Mouse (Mus musculus): Measurements from ENCODE around the gene Dnah6. TPM values are rescaled to one million over a fixed set of nuclear protein-coding genes. Genes with fewer than 3 reads are reported as not detected.

The Dnah6 gene
- polyA plus RNA-seq, 1 experiment from 2014 or later: 0.09 TPM

DNA sequence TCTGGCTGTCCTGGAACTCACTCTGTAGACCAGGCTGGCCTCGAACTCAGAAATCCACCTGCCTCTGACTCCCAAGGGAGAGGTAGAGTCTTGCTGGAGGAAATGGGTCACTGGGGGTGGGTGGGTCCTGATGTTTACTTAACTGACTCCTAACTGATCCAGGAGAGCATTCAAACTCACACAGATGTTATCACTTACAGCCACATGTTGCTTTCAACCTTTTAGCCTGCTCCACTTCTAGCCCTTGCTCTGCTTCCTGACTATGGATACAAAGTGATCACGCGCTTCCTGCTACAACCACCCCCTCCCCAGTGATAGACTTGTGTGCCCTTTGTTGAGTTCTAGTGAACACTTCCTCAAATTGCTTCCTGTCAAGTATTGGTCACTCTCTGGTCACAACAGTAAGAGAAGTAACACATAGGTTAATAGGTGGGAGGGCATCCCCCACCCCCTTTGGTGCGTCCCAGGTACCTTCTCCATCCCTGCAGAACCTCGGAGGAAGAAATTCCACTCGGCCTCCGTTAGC lies 161.8 kb downstream of the Dnah6 start:
- Histone ChIP-seq H3K27me3 (replicated peaks) (no peaks in the 10 kb centered on the region), H3K36me3 (no peaks in the 10 kb centered on the region), H3K9ac (replicated peaks) (no peak overlapping the region), H3K9me3 (replicated peaks) (no peaks in the 10 kb centered on the region), H3K27ac (replicated peaks) (no peak overlapping the region), H3K4me1 (no peaks in the 10 kb centered on the region), H3K4me2 (no peak overlapping the region), H3K4me3 (replicated peaks) (no peak overlapping the region)
- WGBS: 90% methylated on average over 7 of the region's 7 CpGs
- ATAC-seq (ENCODE audit: low FRiP score): no peak

DNA sequence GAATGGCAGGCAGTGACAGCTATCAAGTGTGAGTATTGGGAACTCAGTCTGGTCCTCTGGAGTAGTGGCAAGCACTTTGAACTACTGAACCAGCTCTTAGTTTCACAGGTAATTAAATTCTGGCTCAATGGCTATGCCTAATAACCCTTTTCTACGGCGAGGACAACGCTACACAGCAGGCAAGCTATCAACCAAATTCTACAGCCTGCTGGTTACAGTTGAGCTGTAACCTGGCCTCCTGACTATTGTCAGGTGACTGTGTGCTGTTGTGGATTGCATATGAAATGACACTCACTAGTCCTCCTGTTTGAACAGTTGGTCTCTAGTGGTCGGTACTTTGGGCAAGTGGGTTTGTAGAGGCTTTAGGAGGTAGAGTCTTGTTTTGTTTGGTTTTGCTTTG lies 162.3 kb downstream of the Dnah6 start:
- H3K4me1 ChIP-seq: no peaks in the 10 kb centered on the region
- H3K9ac ChIP-seq (replicated peaks): no peak overlapping the region
- WGBS: 68% methylated on average over 4 of the region's 4 CpGs
- no peaks in the 10 kb centered on the region for H3K27me3 ChIP-seq (replicated peaks)
- H3K9me3 ChIP-seq (replicated peaks): no peaks in the 10 kb centered on the region
- H3K4me3 ChIP-seq (replicated peaks): no peak overlapping the region
- no peak overlapping the region for H3K27ac ChIP-seq (replicated peaks)
- H3K36me3 ChIP-seq: no peaks in the 10 kb centered on the region
- no peak overlapping the region for H3K4me2 ChIP-seq
- no peak for ATAC-seq (ENCODE audit: low FRiP score)

DNA sequence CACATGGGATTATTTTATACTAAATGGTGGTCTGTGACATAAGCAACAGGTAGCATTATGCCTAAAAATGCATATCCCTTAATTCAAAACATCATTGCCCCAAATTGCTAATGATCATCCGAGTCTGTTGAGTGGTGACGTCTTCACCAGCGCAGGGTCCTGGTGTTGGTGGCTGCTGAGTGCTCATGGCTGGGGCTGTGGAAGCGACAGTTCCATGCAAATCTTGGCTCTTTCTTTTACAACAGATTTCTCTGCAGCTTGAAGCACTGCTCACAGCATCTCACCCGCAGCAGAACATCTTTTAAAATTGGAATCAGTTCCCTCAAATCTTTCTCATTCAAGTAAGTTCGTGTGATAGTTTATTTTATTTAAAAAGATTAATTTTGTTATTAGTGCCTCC lies 166.1 kb downstream of the Dnah6 start:
- Histone ChIP-seq H3K27me3 (replicated peaks) (no peaks in the 10 kb centered on the region), H3K9ac (replicated peaks) (no peak overlapping the region), H3K27ac (replicated peaks) (no peak overlapping the region), H3K4me1 (no peaks in the 10 kb centered on the region), H3K9me3 (replicated peaks) (no peaks in the 10 kb centered on the region), H3K36me3 (no peaks in the 10 kb centered on the region), H3K4me2 (no peak overlapping the region), H3K4me3 (replicated peaks) (no peak overlapping the region)
- ATAC-seq (ENCODE audit: low FRiP score): no peak
- 95% methylated on average over 6 of the region's 6 CpGs for WGBS

DNA sequence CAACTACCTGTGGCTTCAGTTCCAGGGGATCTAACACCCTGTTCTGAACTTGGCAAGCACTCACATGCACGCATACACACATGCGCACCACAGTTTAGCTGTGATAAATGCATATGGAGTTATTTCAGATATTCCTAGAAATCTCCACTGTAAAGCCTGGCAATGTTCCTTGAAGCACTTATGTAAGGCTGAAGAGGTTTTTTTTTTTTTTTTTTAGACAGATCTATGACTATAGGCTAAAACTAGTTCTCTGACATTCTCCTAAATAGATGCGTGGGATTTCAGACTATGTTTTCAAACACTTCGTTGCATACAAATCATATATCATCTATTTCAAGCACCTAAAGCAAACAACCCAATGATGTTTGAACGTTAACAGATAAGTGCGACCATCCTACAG lies 166.6 kb downstream of the Dnah6 start:
- Histone ChIP-seq H3K4me3 (replicated peaks) (no peak overlapping the region), H3K9ac (replicated peaks) (no peak overlapping the region), H3K4me1 (no peaks in the 10 kb centered on the region), H3K36me3 (no peaks in the 10 kb centered on the region), H3K4me2 (no peak overlapping the region), H3K27me3 (replicated peaks) (no peaks in the 10 kb centered on the region), H3K27ac (replicated peaks) (no peak overlapping the region), H3K9me3 (replicated peaks) (no peaks in the 10 kb centered on the region)
- no peak for ATAC-seq (ENCODE audit: low FRiP score)
- 96% methylated on average over 6 of the region's 6 CpGs for WGBS

DNA sequence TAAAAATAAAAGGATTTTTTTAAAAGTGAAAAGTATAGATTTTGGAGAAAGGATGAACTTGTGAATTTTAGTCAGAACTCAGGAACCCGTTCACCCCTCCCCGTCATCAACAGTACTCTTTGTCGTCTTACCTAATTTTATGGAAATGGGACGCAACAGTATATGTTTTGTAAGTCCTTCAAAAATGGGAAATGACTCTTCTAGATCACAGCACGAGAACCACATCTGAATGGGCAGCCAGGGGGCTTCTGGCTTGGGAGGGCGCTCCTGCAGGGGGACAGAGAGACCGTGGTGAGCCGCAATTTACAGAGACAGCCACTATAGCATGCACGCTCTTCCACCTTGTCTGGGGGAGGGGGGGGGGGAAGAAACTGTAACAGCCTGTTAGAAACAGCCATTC lies 167.9 kb downstream of the Dnah6 start:
- H3K36me3 ChIP-seq: no peaks in the 10 kb centered on the region
- WGBS: 93% methylated on average over 9 of the region's 9 CpGs
- no peak overlapping the region for H3K4me3 ChIP-seq (replicated peaks)
- no peak overlapping the region for H3K4me2 ChIP-seq
- ATAC-seq (ENCODE audit: low FRiP score): no peak
- no peaks in the 10 kb centered on the region for H3K9me3 ChIP-seq (replicated peaks)
- H3K27me3 ChIP-seq (replicated peaks): no peaks in the 10 kb centered on the region
- no peak overlapping the region for H3K27ac ChIP-seq (replicated peaks)
- no peaks in the 10 kb centered on the region for H3K4me1 ChIP-seq
- no peak overlapping the region for H3K9ac ChIP-seq (replicated peaks)

DNA sequence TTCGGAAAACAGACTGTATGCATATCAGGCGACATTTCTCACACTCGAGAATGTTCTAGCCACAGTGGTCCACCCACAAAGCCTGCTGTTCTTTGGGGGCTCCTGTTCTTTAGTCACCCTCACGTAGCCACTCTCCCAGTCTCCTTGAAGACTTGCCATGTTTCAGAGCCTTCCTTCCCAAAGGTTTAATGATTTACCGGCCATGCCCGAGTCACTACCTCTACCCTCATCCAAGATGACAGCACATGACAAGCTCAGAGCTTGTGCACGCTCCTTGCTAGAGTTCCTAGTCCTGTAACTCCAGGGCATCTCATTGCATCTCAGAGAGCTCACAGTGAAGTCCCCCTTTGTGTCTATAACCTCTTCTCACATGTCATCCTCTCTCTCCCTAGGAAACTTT lies 174.2 kb downstream of the Dnah6 start:
- H3K27ac ChIP-seq (replicated peaks): no peak overlapping the region
- no peak for ATAC-seq (ENCODE audit: low FRiP score)
- H3K27me3 ChIP-seq (replicated peaks): no peaks in the 10 kb centered on the region
- 81% methylated on average over 7 of the region's 7 CpGs for WGBS
- H3K4me2 ChIP-seq: no peak overlapping the region
- no peak overlapping the region for H3K9ac ChIP-seq (replicated peaks)
- no peak overlapping the region for H3K4me3 ChIP-seq (replicated peaks)
- no peaks in the 10 kb centered on the region for H3K9me3 ChIP-seq (replicated peaks)
- no peaks in the 10 kb centered on the region for H3K4me1 ChIP-seq
- H3K36me3 ChIP-seq: no peaks in the 10 kb centered on the region

DNA sequence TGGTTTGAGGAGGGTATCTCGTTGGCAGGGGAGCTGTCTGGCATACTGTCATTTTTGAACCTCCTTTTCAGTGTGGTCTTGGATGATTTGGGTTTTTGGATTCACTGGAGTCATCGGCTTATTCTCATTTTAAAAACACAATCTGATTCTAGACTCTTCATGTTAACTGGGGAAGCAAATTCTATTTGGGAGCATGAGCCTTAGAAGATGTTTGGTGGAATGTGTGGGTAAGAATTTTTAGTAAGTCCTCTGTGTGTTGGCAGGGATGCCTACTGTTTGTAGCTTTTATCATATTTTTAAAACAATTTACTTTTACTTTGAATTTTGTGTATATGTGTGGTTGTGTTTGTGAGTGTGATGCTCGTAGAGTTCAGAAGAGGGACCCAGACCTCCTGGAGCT lies 175.5 kb downstream of the Dnah6 start:
- H3K9me3 ChIP-seq (replicated peaks): no peaks in the 10 kb centered on the region
- H3K36me3 ChIP-seq: no peaks in the 10 kb centered on the region
- H3K4me2 ChIP-seq: no peak overlapping the region
- no peak overlapping the region for H3K4me3 ChIP-seq (replicated peaks)
- no peaks in the 10 kb centered on the region for H3K4me1 ChIP-seq
- WGBS: 89% methylated on average over 3 of the region's 3 CpGs
- ATAC-seq (ENCODE audit: low FRiP score): no peak
- no peak overlapping the region for H3K9ac ChIP-seq (replicated peaks)
- H3K27ac ChIP-seq (replicated peaks): no peak overlapping the region
- H3K27me3 ChIP-seq (replicated peaks): no peaks in the 10 kb centered on the region

DNA sequence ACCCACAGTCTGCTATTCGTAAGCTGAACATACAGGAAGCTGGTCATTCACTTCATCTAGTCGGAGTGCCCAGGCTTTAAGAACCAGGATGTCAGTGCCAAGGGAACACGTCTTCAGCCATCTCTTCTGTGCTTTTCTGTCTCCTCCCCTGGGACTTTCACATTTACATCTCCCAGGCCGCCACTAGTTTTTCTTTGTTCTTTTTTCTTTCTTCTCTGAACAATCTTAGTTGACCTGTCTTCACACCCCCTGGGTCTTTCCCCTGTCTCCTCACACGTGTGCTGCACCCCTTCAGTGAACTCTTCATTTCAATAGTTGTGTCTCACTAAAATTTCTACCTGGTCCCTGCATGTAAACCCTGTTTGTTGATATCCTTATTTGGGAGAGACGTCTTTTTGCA lies 179.2 kb downstream of the Dnah6 start:
- ATAC-seq (ENCODE audit: low FRiP score): no peak
- Histone ChIP-seq H3K9ac (replicated peaks) (no peak overlapping the region), H3K4me1 (no peaks in the 10 kb centered on the region), H3K27me3 (replicated peaks) (no peaks in the 10 kb centered on the region), H3K9me3 (replicated peaks) (no peaks in the 10 kb centered on the region), H3K36me3 (no peaks in the 10 kb centered on the region), H3K27ac (replicated peaks) (no peak overlapping the region), H3K4me2 (no peak overlapping the region), H3K4me3 (replicated peaks) (no peak overlapping the region)
- WGBS: 73% methylated on average over 6 of the region's 6 CpGs

DNA sequence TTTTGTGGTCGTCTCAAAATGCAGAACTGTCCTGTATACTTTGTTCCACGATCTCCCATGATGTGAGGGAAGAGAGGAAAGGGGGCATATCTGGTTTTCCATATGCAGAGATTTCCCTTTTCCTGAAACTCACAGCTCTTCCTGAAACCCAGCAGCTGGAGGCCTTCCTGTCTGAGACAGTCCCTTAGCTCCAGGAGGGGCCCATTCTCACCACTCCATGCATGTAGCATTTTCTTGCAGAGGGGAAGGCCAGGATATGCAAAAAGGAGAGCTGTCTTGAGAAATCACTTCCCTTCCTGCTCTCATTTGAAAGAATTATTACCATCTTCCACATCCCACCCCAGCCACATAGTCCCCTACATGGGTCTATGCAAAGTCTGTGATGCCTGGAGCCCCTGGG lies 183.2 kb downstream of the Dnah6 start:
- no peaks in the 10 kb centered on the region for H3K4me1 ChIP-seq
- 92% methylated on average over 2 of the region's 2 CpGs for WGBS
- H3K4me3 ChIP-seq (replicated peaks): no peak overlapping the region
- no peak overlapping the region for H3K27ac ChIP-seq (replicated peaks)
- H3K9ac ChIP-seq (replicated peaks): no peak overlapping the region
- no peaks in the 10 kb centered on the region for H3K36me3 ChIP-seq
- no peaks in the 10 kb centered on the region for H3K9me3 ChIP-seq (replicated peaks)
- H3K27me3 ChIP-seq (replicated peaks): no peaks in the 10 kb centered on the region
- no peak for ATAC-seq (ENCODE audit: low FRiP score)
- no peak overlapping the region for H3K4me2 ChIP-seq

DNA sequence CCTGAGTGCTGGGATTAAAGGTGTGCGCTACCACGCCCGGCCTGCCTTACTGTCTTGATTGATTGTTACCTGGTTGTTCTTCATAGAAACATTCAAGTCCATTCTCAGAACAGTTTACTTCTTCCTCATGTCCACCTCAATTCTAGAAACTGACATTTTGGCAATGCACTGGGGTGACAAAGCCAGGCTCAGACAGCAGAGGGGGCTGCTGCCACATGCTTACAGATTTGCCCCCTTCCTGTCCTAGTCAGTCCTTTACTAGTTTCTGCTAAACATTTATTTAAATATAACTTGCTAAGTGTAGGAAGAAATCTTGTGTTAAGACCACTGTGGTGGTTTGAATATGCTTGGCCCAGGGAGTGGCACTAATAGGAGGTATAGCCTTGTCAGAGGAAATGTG lies 192.6 kb downstream of the Dnah6 start:
- Histone ChIP-seq H3K27me3 (replicated peaks) (no peaks in the 10 kb centered on the region), H3K4me3 (replicated peaks) (no peak overlapping the region), H3K27ac (replicated peaks) (no peak overlapping the region), H3K9ac (replicated peaks) (no peak overlapping the region), H3K4me1 (no peaks in the 10 kb centered on the region), H3K9me3 (replicated peaks) (no peaks in the 10 kb centered on the region), H3K4me2 (no peak overlapping the region), H3K36me3 (no peaks in the 10 kb centered on the region)
- 97% methylated on average over 3 of the region's 3 CpGs for WGBS
- ATAC-seq (ENCODE audit: low FRiP score): no peak

DNA sequence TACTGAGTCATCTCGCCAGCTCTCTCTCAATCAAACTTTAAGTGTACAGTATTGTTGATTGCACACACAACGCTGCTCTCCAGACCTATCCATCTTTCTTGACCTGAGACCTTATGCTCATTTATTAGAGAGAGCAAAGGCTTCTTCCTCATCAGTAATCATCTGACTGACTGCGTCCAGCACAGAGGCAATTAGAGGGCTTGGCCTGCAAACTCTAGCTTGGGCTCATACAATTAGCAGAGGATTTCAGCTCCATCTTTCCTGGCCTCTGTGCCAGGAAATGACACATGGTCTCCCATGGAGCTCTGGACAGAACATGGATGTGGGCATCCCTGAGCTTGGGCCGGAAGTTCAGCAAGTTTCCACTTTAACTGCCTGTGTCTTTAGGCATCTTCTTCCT lies 193.6 kb downstream of the Dnah6 start:
- no peak overlapping the region for H3K27ac ChIP-seq (replicated peaks)
- H3K4me3 ChIP-seq (replicated peaks): no peak overlapping the region
- H3K9me3 ChIP-seq (replicated peaks): no peaks in the 10 kb centered on the region
- ATAC-seq (ENCODE audit: low FRiP score): no peak
- H3K4me2 ChIP-seq: no peak overlapping the region
- H3K9ac ChIP-seq (replicated peaks): no peak overlapping the region
- no peaks in the 10 kb centered on the region for H3K4me1 ChIP-seq
- no peaks in the 10 kb centered on the region for H3K27me3 ChIP-seq (replicated peaks)
- H3K36me3 ChIP-seq: no peaks in the 10 kb centered on the region
- WGBS: 82% methylated on average over 4 of the region's 4 CpGs

DNA sequence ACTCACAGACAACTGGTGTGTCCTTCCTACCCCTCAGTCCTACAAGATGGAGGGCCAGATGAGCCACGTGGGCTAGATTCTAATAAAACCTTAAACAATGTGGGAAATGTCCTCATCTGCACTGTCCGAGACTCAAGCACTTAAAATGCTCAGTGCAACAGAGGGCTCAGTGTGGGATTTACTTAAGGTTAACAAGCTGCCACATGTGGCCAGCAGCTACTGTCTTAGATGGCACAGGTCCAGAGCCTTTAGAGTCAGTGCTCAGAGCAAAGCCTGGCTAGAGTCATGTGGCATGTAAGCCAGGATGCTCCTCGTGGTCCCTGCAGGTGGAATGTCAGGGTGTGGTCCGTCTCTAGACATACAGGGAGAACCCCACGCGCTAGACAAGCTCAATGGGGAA lies 194.6 kb downstream of the Dnah6 start:
- 78% methylated on average over 6 of the region's 6 CpGs for WGBS
- Histone ChIP-seq H3K4me1 (no peaks in the 10 kb centered on the region), H3K9me3 (replicated peaks) (no peaks in the 10 kb centered on the region), H3K9ac (replicated peaks) (no peak overlapping the region), H3K27ac (replicated peaks) (no peak overlapping the region), H3K36me3 (no peaks in the 10 kb centered on the region), H3K27me3 (replicated peaks) (no peaks in the 10 kb centered on the region), H3K4me2 (no peak overlapping the region), H3K4me3 (replicated peaks) (no peak overlapping the region)
- ATAC-seq (ENCODE audit: low FRiP score): no peak

DNA sequence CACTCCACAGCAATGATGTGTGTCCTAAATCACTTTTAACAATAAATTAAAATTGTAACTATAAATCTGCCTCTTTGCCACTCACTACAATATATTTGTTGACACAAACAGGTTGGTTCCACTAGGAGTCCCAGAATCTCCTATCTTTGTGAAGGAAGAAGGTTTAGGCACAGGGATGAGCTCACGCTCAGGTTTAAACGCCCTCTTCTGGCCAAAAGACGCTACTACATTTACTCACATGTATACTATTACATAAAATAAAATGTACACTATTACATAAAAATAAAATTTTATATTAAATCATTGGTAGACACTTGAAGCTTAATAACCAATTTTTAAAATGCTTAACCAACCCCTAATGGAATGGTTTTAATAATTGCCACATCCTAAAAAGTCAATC lies 201.4 kb downstream of the Dnah6 start:
- 7% methylated on average over 3 of the region's 3 CpGs for WGBS
- Histone ChIP-seq H3K4me1 (no peaks in the 10 kb centered on the region), H3K27ac (replicated peaks) (no peak overlapping the region), H3K9me3 (replicated peaks) (no peaks in the 10 kb centered on the region), H3K4me2 (no peak overlapping the region), H3K9ac (replicated peaks) (no peak overlapping the region), H3K27me3 (replicated peaks) (no peaks in the 10 kb centered on the region), H3K4me3 (replicated peaks) (no peak overlapping the region), H3K36me3 (no peaks in the 10 kb centered on the region)
- ATAC-seq (ENCODE audit: low FRiP score): no peak
